Mouse (Mus musculus) MEL (cell line): Measurements from ENCODE around the gene Mef2b. TPM values are rescaled to one million over a fixed set of nuclear protein-coding genes. Genes with fewer than 3 reads are reported as not detected.

Experiments
- DNase-seq: peaks from one replicate; pipeline ENCODE4 v3.0.0; 2011; ENCODE audit warnings: low read depth, low spot score
- H3K27ac ChIP-seq: 2 replicates; pipeline ENCODE4 v1.5.1; 2012; ENCODE audit warnings: low read depth, mild to moderate bottlenecking, control low read depth, low read length, moderate library complexity; ENCODE audit not compliant: control insufficient read depth
- H3K27me3 ChIP-seq, 2 experiments: fragments of 150-350 bp in 1 of 2; sonication (generic) in 1 of 2; 2 replicates each; pipeline ENCODE4 v1.6.1; 2012; ENCODE audit warnings: low read length in 2 of 2, mild to moderate bottlenecking in 2 of 2, improper control_type of control experiment in 1 of 2, moderate library complexity in 1 of 2; ENCODE audit not compliant: insufficient read depth in 2 of 2, control insufficient read depth in 1 of 2
- H3K36me3 ChIP-seq, 2 experiments: 2 replicates each; pipeline ENCODE4 v1.6.1; 2012 to 2014; ENCODE audit warnings: low read length in 2 of 2, improper control_type of control experiment in 1 of 2, inconsistent platforms in 1 of 2, mild to moderate bottlenecking in 1 of 2; ENCODE audit not compliant: insufficient read depth in 2 of 2, control insufficient read depth in 1 of 2
- H3K4me1 ChIP-seq, 2 experiments: fragments of 150-350 bp in 1 of 2; sonication (generic) in 1 of 2; 2 replicates each; pipeline ENCODE4 v1.6.1; 2012; ENCODE audit warnings: low read length in 2 of 2, improper control_type of control experiment in 1 of 2, mild to moderate bottlenecking in 1 of 2; ENCODE audit not compliant: insufficient read depth in 2 of 2, control insufficient read depth in 1 of 2
- H3K4me3 ChIP-seq, 2 experiments: fragments of 150-350 bp in 1 of 2; sonication (generic) in 1 of 2; 2 replicates each; pipeline ENCODE4 v1.5.1; 2012; ENCODE audit warnings: low read depth in 2 of 2, low read length in 2 of 2, mild to moderate bottlenecking in 2 of 2, moderate library complexity in 2 of 2, control low read depth in 1 of 2, improper control_type of control experiment in 1 of 2; ENCODE audit not compliant: control insufficient read depth in 1 of 2, insufficient read depth in 1 of 2
- H3K79me2 ChIP-seq: 2 replicates; pipeline ENCODE4 v1.6.1; 2012; ENCODE audit warnings: mild to moderate bottlenecking, low read length, moderate library complexity; ENCODE audit not compliant: control insufficient read depth, poor library complexity, insufficient read depth
- H3K9ac ChIP-seq: 2 replicates; pipeline ENCODE4 v1.6.1; 2012; ENCODE audit warnings: low read depth, mild to moderate bottlenecking, control low read depth, low read length, moderate library complexity; ENCODE audit not compliant: control insufficient read depth, poor library complexity, severe bottlenecking
- H3K9me3 ChIP-seq: fragments of 150-350 bp; sonication (generic); replicated peaks from 2 replicates; pipeline ENCODE4 v1.6.1; 2012; ENCODE audit warnings: mild to moderate bottlenecking, low read length, improper control_type of control experiment, moderate library complexity; ENCODE audit not compliant: insufficient read depth
- TAL1 ChIP-seq: IDR thresholded peaks from 2 replicates; pipeline ENCODE4 v1.6.1; 2012; ENCODE audit warnings: mild to moderate bottlenecking, inconsistent platforms, low read length, moderate library complexity, mixed read lengths
- polyA plus RNA-seq, 2 experiments: library from polyadenylated mRNA; stranded (reverse) in 1 of 2; unstranded in 1 of 2; fragments of >175 nt in 1 of 2; fragments of >200 nt in 1 of 2; gene quantifications; 2 replicates each; pipeline versions ENCODE4 v1.2.1 to v1.2.4; 2012; ENCODE audit warnings: low replicate concordance in 2 of 2, low read depth in 1 of 2; ENCODE audit not compliant: insufficient read length in 2 of 2, insufficient read depth in 1 of 2, missing spikeins in 1 of 2
- total RNA-seq: library from RNA; depleted of rRNA; stranded (reverse); fragments of 300-350 nt; gene quantifications from 2 replicates; pipeline ENCODE4 v1.2.3, GENCODE M21; 2012; rRNA removed

Gene Mef2b
- total and polyA plus RNA-seq, 3 experiments: 2.0 to 6.5 TPM; not detected in 1

DNA sequence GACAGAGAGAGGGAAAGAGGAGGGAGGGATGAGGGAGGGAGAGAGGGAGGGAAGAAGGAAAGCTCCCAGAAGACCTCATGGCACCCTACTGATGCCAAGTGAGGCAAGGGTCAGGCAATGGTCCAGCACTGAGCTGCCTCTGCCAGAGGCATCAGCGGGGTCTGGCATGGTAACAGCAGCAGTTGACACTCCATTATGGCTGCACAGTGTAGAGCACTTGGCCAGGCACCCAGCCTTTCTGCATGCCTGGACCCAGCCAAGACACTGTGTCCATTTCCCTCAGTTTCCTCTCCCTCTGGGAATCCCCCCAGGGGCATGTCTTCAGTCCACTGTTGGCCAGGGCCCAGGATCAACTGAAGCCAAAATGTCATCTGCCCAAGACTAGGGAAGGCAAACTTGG lies 77.1 kb downstream of the Mef2b start:
- no peak overlapping the region for H3K9ac ChIP-seq
- H3K4me3 ChIP-seq: no peak overlapping the region
- peaks cover 11 to 26% of the 10 kb centered on the region in 2 experiments for H3K4me1 ChIP-seq
- H3K79me2 ChIP-seq: peaks cover 4% of the 10 kb centered on the region
- DNase-seq: no peak
- no peak for TF ChIP-seq TAL1
- H3K9me3 ChIP-seq: no peaks in the 10 kb centered on the region
- H3K27me3 ChIP-seq: no peaks in the 10 kb centered on the region
- H3K27ac ChIP-seq: no peak overlapping the region
- H3K36me3 ChIP-seq: peaks cover 0 to 21% of the 10 kb centered on the region in 2 experiments; a peak in 2 of 4 replicates

Other genes starting within 250 kb of the Mef2b start
- 2.1 and 3.4 TPM in 2 replicates for gene Tssk6, start 237.5 kb upstream of the Mef2b start, total RNA-seq
- 1 to 10 TPM in 1 of 2 experiments, not detected in 1; 3.8 TPM for gene Tssk6, start 237.5 kb upstream of the Mef2b start, polyA plus RNA-seq
- gene Ndufa13, start 237.2 kb upstream of the Mef2b start, total RNA-seq: 114 and 122 TPM in 2 replicates
- 10 to 100 TPM in 1 of 2 experiments, not detected in 1; 97.7 TPM for gene Ndufa13, start 237.2 kb upstream of the Mef2b start, polyA plus RNA-seq
- gene Yjefn3, start 237.0 kb upstream of the Mef2b start, total RNA-seq: 1.2 and 8.2 TPM in 2 replicates
- 1 to 10 TPM in 1 of 2 experiments, not detected in 1; 5.3 TPM for gene Yjefn3, start 237.0 kb upstream of the Mef2b start, polyA plus RNA-seq
- gene Gatad2a, start 143.3 kb upstream of the Mef2b start, total RNA-seq: 101 and 111 TPM in 2 replicates
- 100 to 1,000 TPM in 1 of 2 experiments, 10 to 100 TPM in 1; 38.0 to 129 TPM for gene Gatad2a, start 143.3 kb upstream of the Mef2b start, polyA plus RNA-seq
- gene Mau2, start 97.0 kb upstream of the Mef2b start, total RNA-seq: 39.0 and 39.2 TPM in 2 replicates
- 10 to 100 TPM in 1 of 2 experiments, not detected in 1; 43.4 TPM for gene Mau2, start 97.0 kb upstream of the Mef2b start, polyA plus RNA-seq
- gene Sugp1, start 96.9 kb upstream of the Mef2b start, total RNA-seq: 27.1 and 29.9 TPM in 2 replicates
- gene Sugp1, start 96.9 kb upstream of the Mef2b start, polyA plus RNA-seq: 10 to 100 TPM in 1 of 2 experiments, not detected in 1; 45.5 TPM
- gene Tm6sf2, start 66.8 kb upstream of the Mef2b start, total RNA-seq: 0.78 and 1.0 TPM in 2 replicates
- 1 to 10 TPM in 1 of 2 experiments, not detected in 1; 1.2 TPM for gene Tm6sf2, start 66.8 kb upstream of the Mef2b start, polyA plus RNA-seq
- not detected in 2 replicates for gene Hapln4, start 56.3 kb upstream of the Mef2b start, total RNA-seq
- gene Hapln4, start 56.3 kb upstream of the Mef2b start, polyA plus RNA-seq: under 1 TPM in 1 of 2 experiments, not detected in 1; 0.03 TPM
- gene Ncan, start 18.8 kb upstream of the Mef2b start, total RNA-seq: not detected in 2 replicates
- gene Ncan, start 18.8 kb upstream of the Mef2b start, polyA plus RNA-seq: not detected
- 20.8 and 24.6 TPM in 2 replicates for gene Nr2c2ap, start 8.4 kb upstream of the Mef2b start, total RNA-seq
- 10 to 100 TPM in 1 of 2 experiments, not detected in 1; 55.7 TPM for gene Nr2c2ap, start 8.4 kb upstream of the Mef2b start, polyA plus RNA-seq
- gene Rfxank, start 557 bp upstream of the Mef2b start, total RNA-seq: 5.0 and 5.5 TPM in 2 replicates
- gene Rfxank, start 557 bp upstream of the Mef2b start, polyA plus RNA-seq: 1 to 10 TPM in 1 of 2 experiments, not detected in 1; 7.2 TPM
- gene Borcs8, start 212 bp upstream of the Mef2b start, total RNA-seq: 49.5 and 62.8 TPM in 2 replicates
- 10 to 100 TPM in 1 of 2 experiments, not detected in 1; 73.0 TPM for gene Borcs8, start 212 bp upstream of the Mef2b start, polyA plus RNA-seq
- gene Tmem161a, start 32.6 kb downstream of the Mef2b start, total RNA-seq: 45.1 and 50.7 TPM in 2 replicates
- 10 to 100 TPM in 1 of 2 experiments, not detected in 1; 51.4 TPM for gene Tmem161a, start 32.6 kb downstream of the Mef2b start, polyA plus RNA-seq
- gene Slc25a42, start 72.6 kb downstream of the Mef2b start, total RNA-seq: 4.4 and 5.2 TPM in 2 replicates
- 10 to 100 TPM in 1 of 2 experiments, not detected in 1; 12.1 TPM for gene Slc25a42, start 72.6 kb downstream of the Mef2b start, polyA plus RNA-seq
- 23.9 and 25.3 TPM in 2 replicates for gene Sugp2, start 94.5 kb downstream of the Mef2b start, total RNA-seq
- gene Sugp2, start 94.5 kb downstream of the Mef2b start, polyA plus RNA-seq: 10 to 100 TPM in 1 of 2 experiments, not detected in 1; 27.4 TPM
- gene Armc6, start 94.8 kb downstream of the Mef2b start, total RNA-seq: 50.2 and 63.9 TPM in 2 replicates
- gene Armc6, start 94.8 kb downstream of the Mef2b start, polyA plus RNA-seq: 10 to 100 TPM in 1 of 2 experiments, not detected in 1; 39.5 TPM
- gene Homer3, start 143.1 kb downstream of the Mef2b start, total RNA-seq: 8.2 and 12.2 TPM in 2 replicates
- gene Homer3, start 143.1 kb downstream of the Mef2b start, polyA plus RNA-seq: 10 to 100 TPM in 1 of 2 experiments, not detected in 1; 22.8 TPM
- gene Ddx49, start 162.8 kb downstream of the Mef2b start, total RNA-seq: 94.1 and 102 TPM in 2 replicates
- gene Ddx49, start 162.8 kb downstream of the Mef2b start, polyA plus RNA-seq: 100 to 1,000 TPM in 1 of 2 experiments, not detected in 1; 116 TPM
- gene Cope, start 162.8 kb downstream of the Mef2b start, total RNA-seq: 132 and 134 TPM in 2 replicates
- 100 to 1,000 TPM in 1 of 2 experiments, not detected in 1; 232 TPM for gene Cope, start 162.8 kb downstream of the Mef2b start, polyA plus RNA-seq
- gene Cers1, start 176.1 kb downstream of the Mef2b start, total RNA-seq: 3.4 and 5.0 TPM in 2 replicates
- gene Cers1, start 176.1 kb downstream of the Mef2b start, polyA plus RNA-seq: 1 to 10 TPM in 1 of 2 experiments, not detected in 1; 7.7 TPM
- 1.9 and 2.6 TPM in 2 replicates for gene Gdf1, start 190.1 kb downstream of the Mef2b start, total RNA-seq
- gene Gdf1, start 190.1 kb downstream of the Mef2b start, polyA plus RNA-seq: 1 to 10 TPM in 1 of 2 experiments, not detected in 1; 1.9 TPM
- gene Upf1, start 213.6 kb downstream of the Mef2b start, total RNA-seq: 55.4 and 56.3 TPM in 2 replicates
- gene Upf1, start 213.6 kb downstream of the Mef2b start, polyA plus RNA-seq: 100 to 1,000 TPM in 1 of 2 experiments, 10 to 100 TPM in 1; 89.5 to 289 TPM
- gene Comp, start 233.8 kb downstream of the Mef2b start, total RNA-seq: not detected in 2 replicates
- gene Comp, start 233.8 kb downstream of the Mef2b start, polyA plus RNA-seq: under 1 TPM in 1 of 2 experiments, not detected in 1; 0.54 TPM